Mouse (Mus musculus) mesoderm, embryonic 11.5 days (tissue): ENCODE measurements at regions not wholly inside any gene's neighbourhood (a gene's known extent, or its start where the extent isn't known, plus 50 kb on each side); places are given as distances from the start of the nearest gene placed in this dataset.

ENCODE experiments used
- DNase-seq: peaks from one replicate; pipeline ENCODE4 v3.0.0-alpha.2; 2012; ENCODE audit warnings: low read depth, low spot score

- no peak for DNase-seq
Measured at GRCm38 (mm10) chr14:123081016-123081714, 97.3 kb upstream of the Tmtc4 start.

- DNase-seq = no peak
Measured at GRCm38 (mm10) chr14:123079733-123080132, 95.9 kb upstream of the Tmtc4 start.

- no peak for DNase-seq
Measured at GRCm38 (mm10) chr14:123078804-123079203, 95.0 kb upstream of the Tmtc4 start.

- no peak for DNase-seq
Measured at GRCm38 (mm10) chr14:123066344-123066743, 82.5 kb upstream of the Tmtc4 start.

- DNase-seq = no peak
Measured at GRCm38 (mm10) chr14:123065566-123065965, 81.7 kb upstream of the Tmtc4 start.

GRCm38 (mm10) chr14:123065136-123065535 lies 81.3 kb upstream of the Tmtc4 start:
- DNase-seq = no peak

GRCm38 (mm10) chr14:123062908-123063307 lies 79.1 kb upstream of the Tmtc4 start:
- no peak for DNase-seq

- no peak for DNase-seq
Measured at GRCm38 (mm10) chr14:123056976-123057375, 73.1 kb upstream of the Tmtc4 start.

- no peak for DNase-seq
Measured at GRCm38 (mm10) chr14:123048451-123048850, 64.6 kb upstream of the Tmtc4 start.

GRCm38 (mm10) chr14:123040046-123040445 lies 56.2 kb upstream of the Tmtc4 start:
- no peak for DNase-seq

GRCm38 (mm10) chr14:123037444-123037843 lies 53.6 kb upstream of the Tmtc4 start:
- no peak for DNase-seq
